Mouse (Mus musculus): Measurements from ENCODE around the gene Plscr3. TPM values are rescaled to one million over a fixed set of nuclear protein-coding genes. Genes with fewer than 3 reads are reported as not detected.

Plscr3 gene
- total and polyA plus RNA-seq, 2 experiments: 1.5 to 18.5 TPM

GRCm38 (mm10) chr11:69818365-69818764, 27.8 kb upstream of the Plscr3 start, which contains the start of gene Spem2:
Spem2 (minus strand) TSS chr11:69818465.
- Histone ChIP-seq H3K4me3 (ENCODE audit: insufficient read depth, low read depth, low read length) (no peak within 1 kb of the TSS), H3K9ac (ENCODE audit: low read depth, low read length) (no peak within 1 kb of the TSS), H3K27me3 (ENCODE audit: control insufficient read depth, insufficient read depth, low read length) (no peaks in the 10 kb centered on the region), H3K4me1 (ENCODE audit: control insufficient read depth, insufficient read depth, low read length) (no peaks in the 10 kb centered on the region), H3K36me3 (ENCODE audit: control insufficient read depth, insufficient read depth, low read length) (no peaks in the 10 kb centered on the region), H3K79me2 (ENCODE audit: control insufficient read depth, insufficient read depth, low read length) (no peaks in the 10 kb centered on the region), H3K27ac (replicated peaks; ENCODE audit: insufficient read depth, low read depth, low read length) (no peak within 1 kb of the TSS)
- no peak for DNase-seq (ENCODE audit: extremely low read depth, low read depth, low spot score)
- WGBS: 75% methylated on average over 2 of the region's 2 CpGs
- TF ChIP-seq POLR2A (IDR thresholded peaks at IDR 0.05; ENCODE audit: extremely low read depth, insufficient read depth, low read length): no peak
- TF ChIP-seq CTCF (IDR thresholded peaks at IDR 0.05; ENCODE audit: low read depth, low read length): no peak

GRCm38 (mm10) chr11:69818871-69819270, 27.3 kb upstream of the Plscr3 start:
- no peaks in the 10 kb centered on the region for H3K36me3 ChIP-seq (ENCODE audit: control insufficient read depth, insufficient read depth, low read length)
- H3K27me3 ChIP-seq (ENCODE audit: control insufficient read depth, insufficient read depth, low read length): no peaks in the 10 kb centered on the region
- H3K9ac ChIP-seq (ENCODE audit: low read depth, low read length): no peak overlapping the region
- H3K27ac ChIP-seq (replicated peaks; ENCODE audit: insufficient read depth, low read depth, low read length): no peak overlapping the region
- no peak for TF ChIP-seq CTCF (IDR thresholded peaks at IDR 0.05; ENCODE audit: low read depth, low read length)
- no peak for TF ChIP-seq POLR2A (IDR thresholded peaks at IDR 0.05; ENCODE audit: extremely low read depth, insufficient read depth, low read length)
- no peak for DNase-seq (ENCODE audit: extremely low read depth, low read depth, low spot score)
- 89% methylated on average over 8 of the region's 8 CpGs for WGBS
- H3K4me3 ChIP-seq (ENCODE audit: insufficient read depth, low read depth, low read length): no peak overlapping the region
- H3K79me2 ChIP-seq (ENCODE audit: control insufficient read depth, insufficient read depth, low read length): no peaks in the 10 kb centered on the region
- H3K4me1 ChIP-seq (ENCODE audit: control insufficient read depth, insufficient read depth, low read length): no peaks in the 10 kb centered on the region

- H3K4me3 ChIP-seq (ENCODE audit: insufficient read depth, low read depth, low read length): no peak within 1 kb of the TSS
- H3K4me1 ChIP-seq (ENCODE audit: control insufficient read depth, insufficient read depth, low read length): no peaks in the 10 kb centered on the region
- TF ChIP-seq POLR2A (IDR thresholded peaks at IDR 0.05; ENCODE audit: extremely low read depth, insufficient read depth, low read length) (no peak), CTCF (IDR thresholded peaks at IDR 0.05; ENCODE audit: low read depth, low read length) (no peak)
- no peak for DNase-seq (ENCODE audit: extremely low read depth, low read depth, low spot score)
- no peak within 1 kb of the TSS for H3K27ac ChIP-seq (replicated peaks; ENCODE audit: insufficient read depth, low read depth, low read length)
- H3K27me3 ChIP-seq (ENCODE audit: control insufficient read depth, insufficient read depth, low read length): 0 out of 2 replicates have a peak, but pooled peaks cover 2% of the 10 kb centered on the region
- H3K79me2 ChIP-seq (ENCODE audit: control insufficient read depth, insufficient read depth, low read length): no peaks in the 10 kb centered on the region
- H3K36me3 ChIP-seq (ENCODE audit: control insufficient read depth, insufficient read depth, low read length): no peaks in the 10 kb centered on the region
- WGBS: 94% methylated on average over 3 of the region's 3 CpGs
- no peak within 1 kb of the TSS for H3K9ac ChIP-seq (ENCODE audit: low read depth, low read length)
These were observed 24.1 kb upstream of the Plscr3 start, which contains the start of gene Spem1 for GRCm38 (mm10) chr11:69822080-69822479. Spem1 (minus strand) TSS chr11:69822180.

- H3K27ac ChIP-seq (replicated peaks; ENCODE audit: insufficient read depth, low read depth, low read length): no peak overlapping the region
- no peak for DNase-seq (ENCODE audit: extremely low read depth, low read depth, low spot score)
- no peak overlapping the region for H3K9ac ChIP-seq (ENCODE audit: low read depth, low read length)
- H3K79me2 ChIP-seq (ENCODE audit: control insufficient read depth, insufficient read depth, low read length): no peaks in the 10 kb centered on the region
- H3K4me3 ChIP-seq (ENCODE audit: insufficient read depth, low read depth, low read length): no peak overlapping the region
- H3K4me1 ChIP-seq (ENCODE audit: control insufficient read depth, insufficient read depth, low read length): no peaks in the 10 kb centered on the region
- TF ChIP-seq CTCF (IDR thresholded peaks at IDR 0.05; ENCODE audit: low read depth, low read length) (no peak), POLR2A (IDR thresholded peaks at IDR 0.05; ENCODE audit: extremely low read depth, insufficient read depth, low read length) (no peak)
- 79% methylated on average over 2 of the region's 2 CpGs for WGBS
- no peaks in the 10 kb centered on the region for H3K36me3 ChIP-seq (ENCODE audit: control insufficient read depth, insufficient read depth, low read length)
- 0 out of 2 replicates have a peak, but pooled peaks cover 2% of the 10 kb centered on the region for H3K27me3 ChIP-seq (ENCODE audit: control insufficient read depth, insufficient read depth, low read length)
These were observed 22.7 kb upstream of the Plscr3 start for GRCm38 (mm10) chr11:69823456-69823855.

- H3K36me3 ChIP-seq (ENCODE audit: control insufficient read depth, insufficient read depth, low read length): no peaks in the 10 kb centered on the region
- 0 out of 2 replicates have a peak, but pooled peaks cover 4% of the 10 kb centered on the region for H3K27me3 ChIP-seq (ENCODE audit: control insufficient read depth, insufficient read depth, low read length)
- H3K79me2 ChIP-seq (ENCODE audit: control insufficient read depth, insufficient read depth, low read length): no peaks in the 10 kb centered on the region
- H3K4me3 ChIP-seq (ENCODE audit: insufficient read depth, low read depth, low read length): no peak overlapping the region
- 89% methylated on average over 5 of the region's 5 CpGs for WGBS
- no peak for TF ChIP-seq CTCF (IDR thresholded peaks at IDR 0.05; ENCODE audit: low read depth, low read length)
- no peak for TF ChIP-seq POLR2A (IDR thresholded peaks at IDR 0.05; ENCODE audit: extremely low read depth, insufficient read depth, low read length)
- DNase-seq (ENCODE audit: extremely low read depth, low read depth, low spot score): no peak
- H3K9ac ChIP-seq (ENCODE audit: low read depth, low read length): no peak overlapping the region
- H3K27ac ChIP-seq (replicated peaks; ENCODE audit: insufficient read depth, low read depth, low read length): no peak overlapping the region
- H3K4me1 ChIP-seq (ENCODE audit: control insufficient read depth, insufficient read depth, low read length): no peaks in the 10 kb centered on the region
These were observed 17.3 kb upstream of the Plscr3 start for GRCm38 (mm10) chr11:69828832-69829231.

- Histone ChIP-seq H3K27ac (replicated peaks; ENCODE audit: insufficient read depth, low read depth, low read length) (no peak overlapping the region), H3K4me3 (ENCODE audit: insufficient read depth, low read depth, low read length) (no peak overlapping the region), H3K27me3 (ENCODE audit: control insufficient read depth, insufficient read depth, low read length) (0 out of 2 replicates have a peak, but pooled peaks cover 3% of the 10 kb centered on the region), H3K9ac (ENCODE audit: low read depth, low read length) (no peak overlapping the region), H3K4me1 (ENCODE audit: control insufficient read depth, insufficient read depth, low read length) (no peaks in the 10 kb centered on the region), H3K79me2 (ENCODE audit: control insufficient read depth, insufficient read depth, low read length) (no peaks in the 10 kb centered on the region), H3K36me3 (ENCODE audit: control insufficient read depth, insufficient read depth, low read length) (no peaks in the 10 kb centered on the region)
- 72% methylated on average over 8 of the region's 8 CpGs for WGBS
- DNase-seq (ENCODE audit: extremely low read depth, low read depth, low spot score): no peak
- TF ChIP-seq POLR2A (IDR thresholded peaks at IDR 0.05; ENCODE audit: extremely low read depth, insufficient read depth, low read length) (no peak), CTCF (IDR thresholded peaks at IDR 0.05; ENCODE audit: low read depth, low read length) (no peak)
These were observed 12.6 kb upstream of the Plscr3 start for GRCm38 (mm10) chr11:69833554-69833953.
